Mouse (Mus musculus) hindlimb bud, embryonic 11.5 days (tissue): Measurements from ENCODE around the gene Rab40b.
"Not testable (repeated sequence)": the region's sequence is repeated elsewhere in the genome, so short reads cannot be mapped to it uniquely, and the experiment has no call there.

Experiments used
- DNase-seq: peaks from one replicate; pipeline ENCODE4 v3.0.0-alpha.2; 2012; ENCODE audit warnings: low read depth, low spot score; ENCODE audit errors: extremely low spot score

Gene Rab40b

GRCm38 (mm10) chr11:121369622-121370021 lies 18.4 kb downstream of the Rab40b start:
- DNase-seq, result no peak

GRCm38 (mm10) chr11:121368731-121369130 lies 19.3 kb downstream of the Rab40b start:
- no peak for DNase-seq

GRCm38 (mm10) chr11:121367170-121367707 lies 20.8 kb downstream of the Rab40b start:
- no peak for DNase-seq

GRCm38 (mm10) chr11:121362212-121362611 lies 25.8 kb downstream of the Rab40b start:
- no peak for DNase-seq

- peak; percentile 92 for DNase-seq
Measured at GRCm38 (mm10) chr11:121354091-121354707, 33.9 kb downstream of the Rab40b start, which contains the start of gene Wdr45b. TSS of gene Wdr45b (minus strand) at chr11:121354445.

- no peak for DNase-seq
Measured at GRCm38 (mm10) chr11:121353326-121354090, 34.5 kb downstream of the Rab40b start.

- not testable (repeated sequence) for DNase-seq
Measured at GRCm38 (mm10) chr11:121348727-121349126, 39.3 kb downstream of the Rab40b start.

GRCm38 (mm10) chr11:121348166-121348565 lies 39.9 kb downstream of the Rab40b start:
- no peak for DNase-seq

- no peak for DNase-seq
Measured at GRCm38 (mm10) chr11:121347036-121347435, 41.0 kb downstream of the Rab40b start.

GRCm38 (mm10) chr11:121342423-121342822 lies 45.6 kb downstream of the Rab40b start:
- not testable (repeated sequence) for DNase-seq

- no peak for DNase-seq
Measured at GRCm38 (mm10) chr11:121340287-121340686, 47.8 kb downstream of the Rab40b start.

GRCm38 (mm10) chr11:121339647-121340046 lies 48.4 kb downstream of the Rab40b start:
- DNase-seq, result no peak

GRCm38 (mm10) chr11:121331641-121332040 lies 56.4 kb downstream of the Rab40b start:
- DNase-seq, result no peak

GRCm38 (mm10) chr11:121328619-121329018 lies 59.4 kb downstream of the Rab40b start:
- no peak for DNase-seq

- no peak for DNase-seq
Measured at GRCm38 (mm10) chr11:121328206-121328605, 59.8 kb downstream of the Rab40b start.

GRCm38 (mm10) chr11:121326681-121327080 lies 61.4 kb downstream of the Rab40b start:
- no peak for DNase-seq

- DNase-seq, result no peak
Measured at GRCm38 (mm10) chr11:121326034-121326433, 62.0 kb downstream of the Rab40b start.

GRCm38 (mm10) chr11:121307712-121308111 lies 80.3 kb downstream of the Rab40b start:
- DNase-seq, result not testable (repeated sequence)

- no peak for DNase-seq
Measured at GRCm38 (mm10) chr11:121306608-121307007, 81.4 kb downstream of the Rab40b start.
